Mouse (Mus musculus) lung, adult 18-20 months (tissue): ENCODE data around the gene Il5ra.

Experiments used
- DNase-seq, 2 experiments: peaks; one replicate each; pipeline ENCODE4 v3.0.0; 2022; ENCODE audit warnings: mixed read lengths in 2 of 2

Gene Il5ra

DNA sequence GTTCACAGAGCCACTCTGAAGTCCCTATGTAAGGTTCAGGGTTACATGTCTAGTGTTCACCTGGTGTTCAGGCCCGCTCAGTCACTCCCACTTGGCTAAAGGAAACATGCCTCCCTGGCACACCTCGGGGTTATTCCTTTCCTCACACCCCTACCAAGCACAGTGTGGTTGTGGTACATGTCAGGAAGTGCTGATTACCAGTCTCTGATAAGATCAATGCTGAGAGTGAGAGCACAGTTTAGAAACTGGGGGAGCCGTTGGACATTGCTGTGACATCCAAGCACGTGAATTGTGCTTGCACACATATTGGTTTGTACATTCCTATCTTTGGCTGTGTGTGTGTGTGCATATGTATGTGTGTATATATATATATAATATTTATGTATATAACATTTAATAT is 16.3 kb downstream of the Il5ra start:
- no peak for DNase-seq

- DNase-seq, result no peak
These were observed 19.0 kb downstream of the Il5ra start for GRCm38 (mm10) chr6:106729682-106730314.

GRCm38 (mm10) chr6:106727703-106728102 is 21.1 kb downstream of the Il5ra start:
- DNase-seq, result no peak

DNA sequence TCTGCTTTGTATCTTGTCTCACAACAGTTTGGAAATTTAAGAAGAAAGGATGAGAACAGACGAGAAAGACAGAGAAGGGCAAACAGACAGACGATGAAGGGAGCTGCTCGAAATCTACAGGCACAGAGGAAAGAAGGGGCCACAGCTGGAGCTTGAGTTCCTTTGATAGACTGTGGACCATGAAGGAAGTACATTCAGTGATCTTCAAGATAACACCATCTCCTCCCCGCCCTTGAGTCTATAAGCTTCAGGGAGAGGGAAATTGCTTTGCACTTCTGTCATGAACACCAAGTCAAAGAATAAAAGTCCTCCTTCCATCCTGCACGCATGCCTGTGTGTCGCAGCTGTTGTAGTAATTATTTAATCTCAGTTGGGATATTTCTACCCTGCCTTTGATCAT is 22.8 kb downstream of the Il5ra start:
- DNase-seq, result no peak

- no peak for DNase-seq
These were observed 23.2 kb downstream of the Il5ra start for GRCm38 (mm10) chr6:106725642-106726041.

DNA sequence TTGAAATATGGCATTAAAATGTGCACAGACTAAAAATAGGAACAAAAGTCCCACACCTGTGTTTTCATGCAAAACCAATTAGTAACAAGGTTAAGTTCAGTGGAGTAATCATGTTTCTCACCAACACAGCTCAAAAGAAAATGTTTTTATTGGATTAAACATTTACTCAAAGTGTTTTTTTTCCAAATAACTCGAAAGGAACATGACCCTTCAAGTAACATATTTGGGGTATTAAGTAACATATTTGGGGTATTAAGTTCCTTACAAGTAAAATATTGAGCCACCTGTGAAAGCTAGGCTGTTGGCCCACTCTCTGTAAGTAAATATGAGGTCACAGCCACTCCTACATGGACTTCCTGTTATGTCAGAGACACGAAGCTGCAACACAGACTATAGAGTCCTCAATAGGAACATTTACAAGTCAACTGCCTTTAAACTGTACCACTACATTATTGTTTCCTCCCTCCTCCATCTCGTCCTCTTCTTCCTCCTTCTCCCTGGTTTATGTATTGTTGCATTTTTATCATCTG is 43.3 kb downstream of the Il5ra start:
- no peak for DNase-seq

DNA sequence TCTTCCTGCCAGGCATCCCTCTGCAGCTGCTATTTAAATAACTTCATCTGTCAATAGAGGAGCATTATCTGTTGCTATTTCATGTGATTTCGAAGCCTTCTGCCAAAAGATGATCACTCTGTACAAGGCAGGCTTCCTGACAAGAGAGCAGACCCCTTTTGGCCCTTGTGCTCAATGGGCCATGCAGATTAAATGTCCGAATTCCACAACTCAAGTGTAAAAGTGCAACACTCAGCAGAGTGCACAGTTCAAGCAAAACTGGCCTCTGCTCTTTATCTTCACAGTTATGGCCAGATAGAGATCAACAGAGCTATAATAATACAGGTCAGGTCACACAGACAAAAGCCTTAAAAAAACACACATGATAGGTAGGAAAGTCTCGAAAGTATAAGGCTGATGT is 46.9 kb downstream of the Il5ra start:
- DNase-seq, result no peak

DNA sequence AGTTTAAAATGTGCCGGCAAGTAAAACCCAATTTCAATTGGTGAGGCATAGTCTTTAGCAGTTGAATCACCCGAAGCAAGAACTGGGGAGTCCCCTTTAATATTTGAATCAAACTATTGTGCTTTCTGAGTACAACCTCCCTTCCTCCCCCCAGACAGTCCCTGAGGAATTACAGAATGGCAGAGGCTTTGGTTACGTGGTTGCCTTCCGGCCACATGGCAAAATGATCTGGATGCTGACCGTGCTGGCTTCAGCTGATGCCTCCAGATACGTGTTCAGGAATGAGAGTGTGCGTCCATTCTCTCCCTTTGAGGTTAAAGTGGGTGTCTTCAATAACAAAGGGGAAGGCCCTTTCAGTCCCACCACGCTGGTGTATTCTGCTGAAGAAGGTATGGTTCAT is 73.3 kb downstream of the Il5ra start:
- DNase-seq, result no peak

DNA sequence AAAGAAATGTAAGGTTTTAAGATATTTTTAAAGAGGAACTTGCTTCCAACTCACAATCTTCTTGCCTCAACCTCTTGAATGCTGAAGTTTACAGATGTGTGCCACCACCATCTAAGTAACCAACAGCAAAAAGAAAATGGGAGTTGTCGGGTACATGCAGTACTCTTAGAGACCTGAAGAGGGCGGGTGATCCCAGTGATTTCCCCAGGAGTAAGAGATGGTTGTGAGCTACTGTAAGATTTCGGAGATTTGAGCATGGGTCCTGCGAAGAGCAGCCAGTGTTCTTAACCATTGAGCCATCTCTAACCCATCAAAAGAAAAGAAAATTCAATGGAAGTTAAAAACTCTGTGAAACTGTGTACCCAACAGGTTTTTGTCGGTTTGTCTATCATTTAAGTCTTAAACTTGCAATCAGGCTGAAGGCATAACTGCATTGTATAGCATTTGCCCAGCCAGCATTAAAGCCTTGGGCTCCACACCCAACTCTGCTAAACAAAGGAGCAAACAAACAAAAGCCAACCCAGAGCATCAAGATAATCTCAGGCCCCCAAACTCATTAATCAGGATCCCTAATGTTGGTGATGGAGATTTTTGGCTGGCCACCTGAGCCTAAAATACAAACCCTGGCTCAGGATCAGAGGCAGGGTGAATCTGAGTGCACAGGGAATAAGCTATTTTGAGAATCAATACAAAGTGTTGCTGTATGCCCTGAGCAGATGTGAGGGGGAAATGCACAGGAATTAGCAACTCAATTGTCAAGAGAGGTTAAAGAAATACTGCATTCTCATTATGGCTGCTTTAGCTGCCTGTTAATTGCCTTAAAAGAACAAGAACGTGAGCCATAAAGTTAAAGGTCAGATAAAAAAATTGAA is 84.8 kb downstream of the Il5ra start:
- DNase-seq, result peak; percentile 5 to 11
